Mouse (Mus musculus) hindbrain, embryonic 14.5 days (tissue): ENCODE data around the gene Gnb4. TPM values are rescaled to one million over a fixed set of nuclear protein-coding genes. Genes with fewer than 3 reads are reported as not detected.
A peak's percentile ranks its signal among the peaks of the same experiment; 100 is the strongest.

ENCODE experiments used
- ATAC-seq: fragments of 200-750 bp; cut with Nextera tagmentation; 2 replicates; pipeline ENCODE4 v1.8.0; 2017; ENCODE audit warnings: moderate number of reproducible peaks, mild to moderate bottlenecking, moderate TSS enrichment, moderate library complexity; ENCODE audit not compliant: low FRiP score
- DNase-seq: peaks from one replicate; pipeline ENCODE4 v3.0.0-alpha.2; 2015; ENCODE audit warnings: low spot score
- H3K27ac ChIP-seq: fragments of 300-500 bp; sonication (generic); 2 replicates; pipeline ENCODE4 v1.5.1; 2014; ENCODE audit warnings: mild to moderate bottlenecking, moderate library complexity
- H3K27me3 ChIP-seq: fragments of 300-500 bp; sonication (generic); 2 replicates; pipeline ENCODE4 v1.6.1; 2014; ENCODE audit warnings: mild to moderate bottlenecking, low read length, mixed read lengths; ENCODE audit not compliant: control insufficient read depth, insufficient read depth
- H3K36me3 ChIP-seq: fragments of 300-500 bp; sonication (generic); replicated peaks from 2 replicates; pipeline ENCODE4 v1.6.1; 2014; ENCODE audit not compliant: control insufficient read depth, insufficient read depth
- H3K4me1 ChIP-seq: fragments of 300-500 bp; sonication (generic); replicated peaks from 2 replicates; pipeline ENCODE4 v1.6.1; 2014; ENCODE audit warnings: antibody characterized with exemption, low read length, mixed read lengths; ENCODE audit not compliant: control insufficient read depth, insufficient read depth
- H3K4me2 ChIP-seq: fragments of 300-500 bp; sonication (generic); replicated peaks from 2 replicates; pipeline ENCODE4 v1.6.1; 2014; ENCODE audit warnings: mild to moderate bottlenecking, moderate library complexity
- H3K4me3 ChIP-seq: fragments of 300-500 bp; sonication (generic); replicated peaks from 2 replicates; pipeline ENCODE4 v1.5.1; 2014; ENCODE audit warnings: mild to moderate bottlenecking, low read length
- H3K9ac ChIP-seq: fragments of 300-500 bp; sonication (generic); 2 replicates; pipeline ENCODE4 v1.6.1; 2014
- H3K9me3 ChIP-seq: fragments of 300-500 bp; sonication (generic); 2 replicates; pipeline ENCODE4 v1.6.1; 2016; ENCODE audit warnings: low read length; ENCODE audit not compliant: control insufficient read depth
- WGBS: fragments of 180-500 bp; shearing (Covaris S2); extraction: QIAGEN DNeasy Blood & Tissue Kit; methylation state at CpG from one replicate; pipeline ENCODE4 v1.1.7; 2014; 5-methylcytosine and 5-hydroxymethylcytosine counted together
- polyA plus RNA-seq: library from polyadenylated mRNA; unstranded; fragments of >200 nt; fragmentation: Nextera tagmentation; extraction: Ambion mirVana; gene quantifications from 2 replicates; pipeline ENCODE4 v1.2.1, GENCODE M21; 2014

The Gnb4 gene
- polyA plus RNA-seq, 1 experiment from 2014 or later, result 101 TPM

GRCm38 (mm10) chr3:32621658-32622057, 5.3 kb upstream of the Gnb4 start:
- H3K27ac ChIP-seq, result no peak overlapping the region
- H3K4me1 ChIP-seq, result no peaks in the 10 kb centered on the region
- H3K4me3 ChIP-seq, result no peak overlapping the region
- H3K27me3 ChIP-seq, result no peaks in the 10 kb centered on the region
- ATAC-seq (no peak), DNase-seq (no peak)
- WGBS, result 96% methylated on average over 1 of the region's 1 CpGs
- H3K9me3 ChIP-seq, result no peaks in the 10 kb centered on the region
- no peak overlapping the region for H3K4me2 ChIP-seq
- no peak overlapping the region for H3K9ac ChIP-seq
- no peaks in the 10 kb centered on the region for H3K36me3 ChIP-seq

GRCm38 (mm10) chr3:32617053-32617642, 763 bp upstream of the Gnb4 start:
- H3K36me3 ChIP-seq, result no peaks in the 10 kb centered on the region
- peak overlapping the region; percentile 69 for H3K9ac ChIP-seq
- DNase-seq (peak; percentile 46), ATAC-seq (peak; percentile 39; the same call in 1 of the 2 replicates)
- 18% methylated on average over 16 of the region's 16 CpGs for WGBS
- H3K4me2 ChIP-seq, result peak overlapping the region; percentile 56
- no peaks in the 10 kb centered on the region for H3K27me3 ChIP-seq
- no peaks in the 10 kb centered on the region for H3K9me3 ChIP-seq
- peaks cover 3% of the 10 kb centered on the region; the same call in 1 of the 2 replicates for H3K4me1 ChIP-seq
- peak overlapping the region; percentile 58 for H3K27ac ChIP-seq
- peak overlapping the region; percentile 65 for H3K4me3 ChIP-seq

- no peak for ATAC-seq
- peak overlapping the region; percentile 69 for H3K9ac ChIP-seq
Measured at GRCm38 (mm10) chr3:32616006-32616330, 417 bp downstream of the Gnb4 start.

GRCm38 (mm10) chr3:32615376-32615775, 1.0 kb downstream of the Gnb4 start:
- Histone ChIP-seq H3K27ac (no peak overlapping the region), H3K4me2 (peak overlapping the region; percentile 56), H3K36me3 (no peaks in the 10 kb centered on the region), H3K4me3 (peak overlapping the region; percentile 65), H3K4me1 (peaks cover 6% of the 10 kb centered on the region; the same call in 1 of the 2 replicates), H3K9ac (no peak overlapping the region), H3K27me3 (no peaks in the 10 kb centered on the region), H3K9me3 (no peaks in the 10 kb centered on the region)
- WGBS, result 86% methylated on average over 5 of the region's 5 CpGs
- ATAC-seq, result no peak
- no peak for DNase-seq

More at GRCm38 (mm10) chr3:32616006-32616330, 417 bp downstream of the Gnb4 start:
- H3K27me3 ChIP-seq, result no peaks in the 10 kb centered on the region
- H3K4me1 ChIP-seq, result peaks cover 6% of the 10 kb centered on the region; the same call in 1 of the 2 replicates
- WGBS, result 15% methylated on average over 9 of the region's 14 CpGs
- H3K36me3 ChIP-seq, result no peaks in the 10 kb centered on the region
- peak overlapping the region; percentile 56 for H3K4me2 ChIP-seq
- peak overlapping the region; percentile 58 for H3K27ac ChIP-seq
- no peaks in the 10 kb centered on the region for H3K9me3 ChIP-seq
- peak overlapping the region; percentile 65 for H3K4me3 ChIP-seq
- DNase-seq, result no peak

- 74% methylated on average over 2 of the region's 2 CpGs for WGBS
- peaks cover 6% of the 10 kb centered on the region; the same call in 1 of the 2 replicates for H3K4me1 ChIP-seq
- no peaks in the 10 kb centered on the region for H3K9me3 ChIP-seq
- H3K9ac ChIP-seq, result 0 out of 2 replicates have a peak overlapping the region, but pooled peaks have one; percentile 21
- no peak overlapping the region for H3K27ac ChIP-seq
- ATAC-seq (no peak), DNase-seq (no peak)
- H3K36me3 ChIP-seq, result no peaks in the 10 kb centered on the region
- H3K27me3 ChIP-seq, result no peaks in the 10 kb centered on the region
- no peak overlapping the region for H3K4me3 ChIP-seq
- 0 out of 2 replicates have a peak overlapping the region, but pooled peaks have one; percentile 11 for H3K4me2 ChIP-seq
Measured at GRCm38 (mm10) chr3:32614786-32615185, 1.6 kb downstream of the Gnb4 start.

GRCm38 (mm10) chr3:32611606-32612170, 4.7 kb downstream of the Gnb4 start:
- no peak overlapping the region for H3K9ac ChIP-seq
- H3K9me3 ChIP-seq, result no peaks in the 10 kb centered on the region
- peaks cover 6% of the 10 kb centered on the region; the same call in 1 of the 2 replicates for H3K4me1 ChIP-seq
- WGBS, result 75% methylated on average over 11 of the region's 11 CpGs
- no peak for DNase-seq
- H3K4me3 ChIP-seq, result no peak overlapping the region
- ATAC-seq, result no peak
- H3K36me3 ChIP-seq, result no peaks in the 10 kb centered on the region
- H3K27ac ChIP-seq, result no peak overlapping the region
- H3K27me3 ChIP-seq, result no peaks in the 10 kb centered on the region
- H3K4me2 ChIP-seq, result no peak overlapping the region

- 34% methylated on average over 7 of the region's 7 CpGs for WGBS
- Histone ChIP-seq H3K27me3 (no peaks in the 10 kb centered on the region), H3K9me3 (no peaks in the 10 kb centered on the region), H3K9ac (no peak overlapping the region), H3K27ac (no peak overlapping the region), H3K4me1 (peaks cover 6% of the 10 kb centered on the region; the same call in 1 of the 2 replicates), H3K36me3 (no peaks in the 10 kb centered on the region), H3K4me2 (no peak overlapping the region), H3K4me3 (no peak overlapping the region)
- DNase-seq (peak; percentile 75), ATAC-seq (peak; percentile 57)
Measured at GRCm38 (mm10) chr3:32610560-32610959, 5.8 kb downstream of the Gnb4 start.

- Histone ChIP-seq H3K9ac (no peak overlapping the region), H3K4me1 (0 out of 2 replicates have a peak, but pooled peaks cover 3% of the 10 kb centered on the region), H3K4me2 (no peak overlapping the region), H3K27ac (no peak overlapping the region), H3K4me3 (no peak overlapping the region), H3K9me3 (no peaks in the 10 kb centered on the region), H3K27me3 (no peaks in the 10 kb centered on the region), H3K36me3 (no peaks in the 10 kb centered on the region)
- WGBS, result 99% methylated on average over 4 of the region's 4 CpGs
- DNase-seq, result no peak
- peak; percentile 25; the same call in 1 of the 2 replicates for ATAC-seq
Measured at GRCm38 (mm10) chr3:32609233-32609632, 7.2 kb downstream of the Gnb4 start.

GRCm38 (mm10) chr3:32601055-32601454, 15.3 kb downstream of the Gnb4 start:
- H3K36me3 ChIP-seq, result 0 out of 2 replicates have a peak, but pooled peaks cover 4% of the 10 kb centered on the region
- H3K4me1 ChIP-seq, result no peaks in the 10 kb centered on the region
- H3K4me2 ChIP-seq, result no peak overlapping the region
- H3K27me3 ChIP-seq, result no peaks in the 10 kb centered on the region
- H3K9me3 ChIP-seq, result no peaks in the 10 kb centered on the region
- DNase-seq, result no peak
- H3K4me3 ChIP-seq, result no peak overlapping the region
- H3K9ac ChIP-seq, result no peak overlapping the region
- H3K27ac ChIP-seq, result no peak overlapping the region
- ATAC-seq, result no peak
- 95% methylated on average over 10 of the region's 10 CpGs for WGBS
